Mouse (Mus musculus) heart, embryonic 15.5 days (tissue): Measurements from ENCODE around the gene 4833423E24Rik. TPM values are rescaled to one million over a fixed set of nuclear protein-coding genes. Genes with fewer than 3 reads are reported as not detected.

ENCODE experiments used
- ATAC-seq: fragments of 200-750 bp; cut with Nextera tagmentation; replicated peaks from 2 replicates; pipeline ENCODE4 v1.8.0; 2017; ENCODE audit warnings: low read depth, moderate TSS enrichment; ENCODE audit not compliant: insufficient number of reproducible peaks, insufficient read depth, low FRiP score
- H3K27ac ChIP-seq: fragments of 300-500 bp; sonication (generic); 2 replicates; pipeline ENCODE4 v1.5.1; 2015; ENCODE audit warnings: mild to moderate bottlenecking, inconsistent platforms
- H3K27me3 ChIP-seq: fragments of 300-500 bp; sonication (generic); 2 replicates; pipeline ENCODE4 v1.6.1; 2015; ENCODE audit warnings: inconsistent platforms
- H3K36me3 ChIP-seq: fragments of 300-500 bp; sonication (generic); 2 replicates; pipeline ENCODE4 v1.6.1; 2015; ENCODE audit warnings: mild to moderate bottlenecking, inconsistent platforms
- H3K4me1 ChIP-seq: fragments of 300-500 bp; sonication (generic); replicated peaks from 2 replicates; pipeline ENCODE4 v1.6.1; 2015; ENCODE audit warnings: inconsistent platforms
- H3K4me2 ChIP-seq: fragments of 300-500 bp; sonication (generic); 2 replicates; pipeline ENCODE4 v1.6.1; 2015; ENCODE audit warnings: inconsistent platforms, mild to moderate bottlenecking, moderate library complexity
- H3K4me3 ChIP-seq: fragments of 300-500 bp; sonication (generic); 2 replicates; pipeline ENCODE4 v1.5.1; 2015; ENCODE audit warnings: mild to moderate bottlenecking, inconsistent platforms
- H3K9ac ChIP-seq: fragments of 300-500 bp; sonication (generic); 2 replicates; pipeline ENCODE4 v1.6.1; 2015; ENCODE audit warnings: mild to moderate bottlenecking, inconsistent platforms
- H3K9me3 ChIP-seq: fragments of 300-500 bp; sonication (generic); replicated peaks from 2 replicates; pipeline ENCODE4 v1.6.1; 2016; ENCODE audit warnings: inconsistent platforms
- WGBS: fragments of 180-500 bp; shearing (Covaris S2); methylation state at CpG from one replicate; pipeline ENCODE4 v1.1.7; 2015; ENCODE audit warnings: mixed read lengths; 5-methylcytosine and 5-hydroxymethylcytosine counted together
- polyA plus RNA-seq: library from polyadenylated mRNA; unstranded; fragments of >200 nt; fragmentation: Nextera tagmentation; extraction: Ambion mirVana; gene quantifications from 2 replicates; pipeline ENCODE4 v1.2.1, GENCODE M21; 2015

4833423E24Rik gene
- polyA plus RNA-seq = 0.15 and 0.29 TPM in 2 replicates

DNA sequence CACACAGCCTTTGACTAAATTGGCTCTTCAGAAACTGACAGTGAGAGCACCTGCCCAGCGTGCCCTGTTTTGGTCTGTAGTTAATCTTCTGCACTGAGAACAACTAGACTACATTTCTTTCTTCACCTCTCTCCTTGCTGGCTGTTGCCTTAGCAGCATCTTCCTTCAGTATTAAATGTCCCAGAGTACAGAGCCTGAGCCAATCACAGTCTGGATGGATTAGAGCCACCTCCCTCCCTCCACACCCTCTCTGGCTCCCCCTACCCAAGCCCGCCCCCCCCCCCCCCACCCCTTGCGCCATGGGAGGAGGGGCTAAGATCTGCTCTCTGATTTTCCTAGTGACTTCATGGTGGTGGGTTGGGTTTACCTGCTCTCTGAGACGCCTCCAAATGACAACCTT is at the start of gene 4833423E24Rik:
Gene 4833423E24Rik, minus strand, starts transcription at position 146 of the 400 bp plus-strand sequence.
- Histone ChIP-seq H3K4me3 (no peak within 1 kb of the TSS), H3K4me1 (no peaks in the 10 kb centered on the region), H3K9me3 (no peaks in the 10 kb centered on the region), H3K36me3 (no peaks in the 10 kb centered on the region), H3K9ac (no peak within 1 kb of the TSS), H3K27ac (no peak within 1 kb of the TSS), H3K27me3 (no peaks in the 10 kb centered on the region), H3K4me2 (no peak within 1 kb of the TSS)
- no peak for ATAC-seq
- 33% methylated on average over 3 of the region's 4 CpGs for WGBS

GRCm38 (mm10) chr2:85561187-85561586 is 42.4 kb upstream of the 4833423E24Rik start:
- 13% methylated on average over 4 of the region's 4 CpGs for WGBS
- no peak overlapping the region for H3K4me2 ChIP-seq
- no peak overlapping the region for H3K4me3 ChIP-seq
- no peaks in the 10 kb centered on the region for H3K4me1 ChIP-seq
- no peak overlapping the region for H3K9ac ChIP-seq
- H3K27ac ChIP-seq = no peak overlapping the region
- ATAC-seq = no peak
- no peaks in the 10 kb centered on the region for H3K36me3 ChIP-seq
- no peaks in the 10 kb centered on the region for H3K9me3 ChIP-seq
- H3K27me3 ChIP-seq = no peaks in the 10 kb centered on the region

- no peaks in the 10 kb centered on the region for H3K9me3 ChIP-seq
- no peaks in the 10 kb centered on the region for H3K36me3 ChIP-seq
- no peaks in the 10 kb centered on the region for H3K4me1 ChIP-seq
- WGBS = 32% methylated on average over 4 of the region's 4 CpGs
- H3K27ac ChIP-seq = no peak overlapping the region
- no peak overlapping the region for H3K4me2 ChIP-seq
- no peak overlapping the region for H3K9ac ChIP-seq
- H3K27me3 ChIP-seq = no peaks in the 10 kb centered on the region
- H3K4me3 ChIP-seq = no peak overlapping the region
- ATAC-seq = no peak
Measured at GRCm38 (mm10) chr2:85560226-85560625, 41.4 kb upstream of the 4833423E24Rik start.

DNA sequence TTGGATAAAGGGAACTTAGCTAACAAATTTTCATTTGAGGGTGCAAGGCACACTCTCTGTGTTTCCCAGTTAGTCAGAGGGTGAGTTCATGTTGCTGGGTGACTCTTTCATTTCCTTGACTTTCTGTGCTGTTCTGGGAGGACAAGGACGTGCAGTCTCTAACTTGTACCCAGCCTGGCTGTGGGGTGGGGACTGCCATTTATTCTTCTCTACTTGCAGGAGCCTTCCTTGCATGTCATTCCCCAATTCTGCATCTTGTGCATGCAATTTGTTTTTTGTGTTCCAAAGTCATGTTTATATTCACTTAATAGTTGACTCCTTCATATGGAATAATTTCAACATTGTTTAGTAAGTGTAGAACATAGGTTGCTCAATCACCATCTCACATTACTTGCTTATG is 36.0 kb upstream of the 4833423E24Rik start:
- H3K9me3 ChIP-seq = no peaks in the 10 kb centered on the region
- H3K36me3 ChIP-seq = no peaks in the 10 kb centered on the region
- H3K27me3 ChIP-seq = no peaks in the 10 kb centered on the region
- no peak for ATAC-seq
- WGBS = 68% methylated on average over 1 of the region's 1 CpGs
- H3K4me1 ChIP-seq = no peaks in the 10 kb centered on the region
- H3K9ac ChIP-seq = no peak overlapping the region
- no peak overlapping the region for H3K27ac ChIP-seq
- no peak overlapping the region for H3K4me2 ChIP-seq
- H3K4me3 ChIP-seq = no peak overlapping the region

GRCm38 (mm10) chr2:85533934-85534333 is 15.1 kb upstream of the 4833423E24Rik start:
- no peak overlapping the region for H3K4me3 ChIP-seq
- H3K4me2 ChIP-seq = no peak overlapping the region
- H3K4me1 ChIP-seq = no peaks in the 10 kb centered on the region
- no peak overlapping the region for H3K9ac ChIP-seq
- no peaks in the 10 kb centered on the region for H3K9me3 ChIP-seq
- H3K27me3 ChIP-seq = no peaks in the 10 kb centered on the region
- 78% methylated on average over 1 of the region's 1 CpGs for WGBS
- H3K36me3 ChIP-seq = no peaks in the 10 kb centered on the region
- ATAC-seq = no peak
- H3K27ac ChIP-seq = no peak overlapping the region

- 66% methylated on average over 2 of the region's 2 CpGs for WGBS
- no peaks in the 10 kb centered on the region for H3K27me3 ChIP-seq
- no peak for ATAC-seq
- H3K4me1 ChIP-seq = no peaks in the 10 kb centered on the region
- no peak overlapping the region for H3K9ac ChIP-seq
- H3K4me2 ChIP-seq = no peak overlapping the region
- no peaks in the 10 kb centered on the region for H3K9me3 ChIP-seq
- H3K36me3 ChIP-seq = no peaks in the 10 kb centered on the region
- H3K4me3 ChIP-seq = no peak overlapping the region
- no peak overlapping the region for H3K27ac ChIP-seq
Measured at GRCm38 (mm10) chr2:85532082-85532778, 13.4 kb upstream of the 4833423E24Rik start.

GRCm38 (mm10) chr2:85522859-85523489 is 4.2 kb upstream of the 4833423E24Rik start:
- Histone ChIP-seq H3K27me3 (no peaks in the 10 kb centered on the region), H3K27ac (no peak overlapping the region), H3K4me2 (no peak overlapping the region), H3K4me3 (no peak overlapping the region), H3K4me1 (no peaks in the 10 kb centered on the region), H3K9ac (no peak overlapping the region), H3K9me3 (no peaks in the 10 kb centered on the region), H3K36me3 (no peaks in the 10 kb centered on the region)
- 88% methylated on average over 2 of the region's 2 CpGs for WGBS
- no peak for ATAC-seq

GRCm38 (mm10) chr2:85518292-85518691 is 532 bp downstream of the 4833423E24Rik start:
- Histone ChIP-seq H3K9me3 (no peaks in the 10 kb centered on the region), H3K4me2 (no peak overlapping the region), H3K4me1 (no peaks in the 10 kb centered on the region), H3K27ac (no peak overlapping the region), H3K36me3 (no peaks in the 10 kb centered on the region), H3K27me3 (no peaks in the 10 kb centered on the region), H3K4me3 (no peak overlapping the region), H3K9ac (no peak overlapping the region)
- no peak for ATAC-seq
- 80% methylated on average over 10 of the region's 10 CpGs for WGBS

DNA sequence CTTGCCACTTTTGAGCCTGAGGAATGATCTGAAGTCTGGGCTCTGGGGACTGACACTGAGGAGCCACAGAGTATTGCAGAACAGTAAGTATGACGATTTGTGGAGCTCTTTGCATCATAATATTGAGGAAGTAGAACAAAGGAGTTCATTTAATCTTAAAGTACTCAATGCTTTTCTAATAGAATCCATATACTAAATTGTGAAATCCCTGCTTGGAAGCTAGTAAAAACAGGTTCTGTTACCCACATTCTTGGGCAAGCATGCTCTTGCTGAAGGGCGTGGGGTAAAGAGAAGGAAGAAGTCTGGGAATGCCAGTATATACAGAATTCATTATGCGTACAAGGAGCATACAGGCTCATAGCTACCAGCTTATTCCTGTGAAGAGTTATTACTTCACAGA is 8.4 kb downstream of the 4833423E24Rik start:
- Histone ChIP-seq H3K4me3 (no peak overlapping the region), H3K9me3 (no peaks in the 10 kb centered on the region), H3K27me3 (no peaks in the 10 kb centered on the region), H3K4me2 (no peak overlapping the region), H3K27ac (no peak overlapping the region), H3K4me1 (no peaks in the 10 kb centered on the region), H3K36me3 (no peaks in the 10 kb centered on the region), H3K9ac (no peak overlapping the region)
- ATAC-seq = no peak
- WGBS = 70% methylated on average over 3 of the region's 3 CpGs

- ATAC-seq = no peak
- H3K36me3 ChIP-seq = no peaks in the 10 kb centered on the region
- no peaks in the 10 kb centered on the region for H3K4me1 ChIP-seq
- WGBS = 65% methylated on average over 5 of the region's 5 CpGs
- H3K4me3 ChIP-seq = no peak overlapping the region
- no peak overlapping the region for H3K27ac ChIP-seq
- H3K9ac ChIP-seq = no peak overlapping the region
- no peak overlapping the region for H3K4me2 ChIP-seq
- no peaks in the 10 kb centered on the region for H3K27me3 ChIP-seq
- H3K9me3 ChIP-seq = no peaks in the 10 kb centered on the region
Measured at GRCm38 (mm10) chr2:85490396-85490795, 28.4 kb downstream of the 4833423E24Rik start.

DNA sequence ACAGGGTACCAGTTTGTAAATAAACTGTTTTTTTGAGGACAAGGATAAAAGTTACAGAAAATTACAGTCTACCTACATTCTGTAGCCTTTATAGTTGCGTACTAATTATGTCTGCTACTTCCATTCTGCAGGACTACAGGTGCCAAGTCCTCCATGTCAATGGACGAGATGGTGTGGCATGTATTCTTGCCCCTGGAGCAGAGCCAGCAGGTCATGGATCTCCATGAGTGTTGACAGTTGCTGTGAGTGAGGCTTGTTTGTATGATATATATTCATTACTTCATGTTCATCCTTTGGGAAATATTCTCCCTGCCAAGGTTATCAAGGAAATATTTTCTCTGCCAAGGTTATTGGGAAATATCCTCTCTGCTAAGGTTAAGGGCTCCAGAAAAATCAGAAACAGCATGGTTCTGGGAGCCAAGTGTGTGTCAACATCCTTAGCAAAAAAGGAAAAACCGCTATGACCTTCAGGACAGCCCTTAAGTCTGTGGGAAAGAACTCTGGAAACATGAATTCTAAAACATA is 52.0 kb downstream of the 4833423E24Rik start:
- Histone ChIP-seq H3K4me3 (no peak overlapping the region), H3K4me2 (no peak overlapping the region), H3K4me1 (no peaks in the 10 kb centered on the region), H3K9ac (no peak overlapping the region), H3K9me3 (no peaks in the 10 kb centered on the region), H3K27me3 (no peaks in the 10 kb centered on the region), H3K36me3 (no peaks in the 10 kb centered on the region), H3K27ac (no peak overlapping the region)
- no peak for ATAC-seq
- WGBS = 67% methylated on average over 3 of the region's 3 CpGs

- H3K36me3 ChIP-seq = no peaks in the 10 kb centered on the region
- H3K9me3 ChIP-seq = no peaks in the 10 kb centered on the region
- H3K4me1 ChIP-seq = no peaks in the 10 kb centered on the region
- no peak within 1 kb of the TSS for H3K4me2 ChIP-seq
- H3K9ac ChIP-seq = no peak within 1 kb of the TSS
- no peak within 1 kb of the TSS for H3K27ac ChIP-seq
- H3K27me3 ChIP-seq = no peaks in the 10 kb centered on the region
- H3K4me3 ChIP-seq = no peak within 1 kb of the TSS
- ATAC-seq = no peak
- 11% methylated on average over 1 of the region's 1 CpGs for WGBS
Measured at GRCm38 (mm10) chr2:85443539-85443938, 75.3 kb downstream of the 4833423E24Rik start, which contains the start of gene Olfr995. Gene Olfr995, minus strand, starts transcription at chr2:85443639.
